Mouse (Mus musculus) C2C12 (cell line): ENCODE measurements around the gene Dnajb8.

Experiments
- CTCF ChIP-seq: IDR thresholded peaks from one replicate; pipeline ENCODE4 v1.5.1; 2011; ENCODE audit not compliant: control insufficient read depth, insufficient read depth, insufficient read length
- MYOD1 ChIP-seq: IDR thresholded peaks from one replicate; pipeline ENCODE4 v1.6.1; 2011; ENCODE audit warnings: low read depth; ENCODE audit not compliant: control insufficient read depth, insufficient read length
- USF1 ChIP-seq: IDR thresholded peaks from one replicate; pipeline ENCODE4 v1.6.1; 2011; ENCODE audit warnings: low read depth, mild to moderate bottlenecking, control low read depth, moderate library complexity

DNA sequence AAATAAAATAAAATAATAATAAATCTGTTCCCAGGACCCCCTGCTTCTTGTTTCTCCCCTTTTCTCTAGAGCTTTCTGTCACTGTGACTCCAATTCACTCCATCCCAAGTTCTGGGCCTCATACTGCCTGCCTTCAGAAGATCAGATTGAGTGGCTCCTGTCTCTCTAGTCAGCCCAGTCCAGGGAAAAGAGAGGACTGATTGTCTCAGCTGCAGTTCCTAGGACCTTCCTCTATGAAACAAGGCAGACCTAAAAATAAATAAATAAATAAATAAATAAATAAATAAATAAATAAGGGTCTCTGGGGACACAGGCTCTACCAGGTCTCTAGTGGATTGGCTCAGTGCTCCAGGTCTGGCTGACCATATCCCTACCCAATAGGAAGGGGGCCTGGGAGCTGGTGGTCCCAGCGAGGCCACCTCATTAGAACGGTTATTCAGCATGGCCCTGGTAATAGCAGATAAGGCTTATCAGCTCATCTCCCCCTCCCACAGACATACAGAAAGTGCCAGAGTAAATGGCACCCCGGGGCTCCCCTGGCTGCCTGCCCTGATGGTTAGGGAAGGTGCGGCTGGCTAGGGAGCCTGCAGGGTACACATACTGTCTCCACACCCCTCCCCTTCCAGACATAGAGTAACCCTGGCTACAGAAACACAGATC lies 30.5 kb upstream of the Dnajb8 start:
- TF ChIP-seq CTCF, result no peak
- TF ChIP-seq MYOD1, result no peak
- TF ChIP-seq USF1, result no peak
